Mouse (Mus musculus) midbrain, embryonic 14.5 days (tissue): Measurements from ENCODE around the gene Dscaml1. TPM values are rescaled to one million over a fixed set of nuclear protein-coding genes. Genes with fewer than 3 reads are reported as not detected.
A peak's percentile ranks its signal among the peaks of the same experiment; 100 is the strongest.

Source experiments
- ATAC-seq: fragments of 200-750 bp; cut with Nextera tagmentation; 2 replicates; pipeline ENCODE4 v1.8.0; 2017; ENCODE audit warnings: moderate number of reproducible peaks, moderate library complexity; ENCODE audit not compliant: low FRiP score, low TSS enrichment
- DNase-seq: peaks from one replicate; pipeline ENCODE4 v3.0.0-alpha.2; 2015
- H3K27ac ChIP-seq: fragments of 300-500 bp; sonication (generic); replicated peaks from 2 replicates; pipeline ENCODE4 v1.5.1; 2014; ENCODE audit warnings: mild to moderate bottlenecking, low read depth, low read length, moderate library complexity
- H3K27me3 ChIP-seq: fragments of 300-500 bp; sonication (generic); 2 replicates; pipeline ENCODE4 v1.6.1; 2014; ENCODE audit warnings: low read length, control low read depth, mixed read lengths; ENCODE audit not compliant: control insufficient read depth, insufficient read depth
- H3K36me3 ChIP-seq: fragments of 300-500 bp; sonication (generic); 2 replicates; pipeline ENCODE4 v1.6.1; 2014; ENCODE audit warnings: low read length, control low read depth; ENCODE audit not compliant: control insufficient read depth, insufficient read depth
- H3K4me1 ChIP-seq: fragments of 300-500 bp; sonication (generic); 2 replicates; pipeline ENCODE4 v1.6.1; 2014; ENCODE audit warnings: mild to moderate bottlenecking, antibody characterized with exemption, low read length, control low read depth; ENCODE audit not compliant: control insufficient read depth, insufficient read depth
- H3K4me2 ChIP-seq: fragments of 300-500 bp; sonication (generic); 2 replicates; pipeline ENCODE4 v1.6.1; 2014; ENCODE audit warnings: mild to moderate bottlenecking, low read length, moderate library complexity
- H3K4me3 ChIP-seq: fragments of 300-500 bp; sonication (generic); replicated peaks from 2 replicates; pipeline ENCODE4 v1.5.1; 2014; ENCODE audit warnings: low read depth, low read length
- H3K9ac ChIP-seq: fragments of 300-500 bp; sonication (generic); replicated peaks from 2 replicates; pipeline ENCODE4 v1.6.1; 2014; ENCODE audit warnings: mild to moderate bottlenecking, low read length, moderate library complexity
- H3K9me3 ChIP-seq: fragments of 300-500 bp; sonication (generic); 2 replicates; pipeline ENCODE4 v1.6.1; 2016; ENCODE audit warnings: low read length, control low read depth, mixed read lengths; ENCODE audit not compliant: control insufficient read depth
- WGBS: fragments of 180-500 bp; shearing (Covaris S2); extraction: QIAGEN DNeasy Blood & Tissue Kit; methylation state at CpG from one replicate; pipeline ENCODE4 v1.1.7; 2014; 5-methylcytosine and 5-hydroxymethylcytosine counted together
- polyA plus RNA-seq: library from polyadenylated mRNA; unstranded; fragments of >200 nt; fragmentation: Nextera tagmentation; extraction: Ambion mirVana; gene quantifications from 2 replicates; pipeline ENCODE4 v1.2.1, GENCODE M21; 2014

Gene Dscaml1
- polyA plus RNA-seq, 1 experiment from 2014 or later, result 14.8 TPM

DNA sequence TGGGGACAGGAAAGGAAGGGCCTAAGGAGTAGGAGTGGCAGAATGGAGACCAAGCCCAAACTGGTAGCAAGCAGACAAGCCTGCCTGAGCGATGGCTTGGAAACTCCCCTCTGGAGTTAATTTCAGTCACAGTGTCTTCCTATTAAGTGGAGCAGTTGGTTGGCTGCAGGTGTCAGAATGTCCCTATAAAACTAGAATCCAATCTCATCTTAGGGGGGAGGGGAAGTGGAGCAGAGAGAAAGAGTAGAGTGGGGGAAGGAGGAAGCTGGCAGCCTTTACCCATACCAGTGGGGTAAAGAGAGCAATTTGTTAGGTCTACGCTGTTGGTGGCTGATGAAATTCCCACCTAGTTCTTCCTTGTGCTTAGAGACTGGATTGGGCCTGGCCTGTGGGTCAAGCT is 164.6 kb downstream of the Dscaml1 start:
- ATAC-seq (no peak), DNase-seq (no peak)
- WGBS, result 85% methylated on average over 2 of the region's 2 CpGs
- H3K4me3 ChIP-seq, result no peak overlapping the region
- H3K4me1 ChIP-seq, result no peaks in the 10 kb centered on the region
- no peak overlapping the region for H3K27ac ChIP-seq
- no peaks in the 10 kb centered on the region for H3K36me3 ChIP-seq
- no peaks in the 10 kb centered on the region for H3K27me3 ChIP-seq
- H3K4me2 ChIP-seq, result no peak overlapping the region
- no peak overlapping the region for H3K9ac ChIP-seq
- H3K9me3 ChIP-seq, result no peaks in the 10 kb centered on the region

DNA sequence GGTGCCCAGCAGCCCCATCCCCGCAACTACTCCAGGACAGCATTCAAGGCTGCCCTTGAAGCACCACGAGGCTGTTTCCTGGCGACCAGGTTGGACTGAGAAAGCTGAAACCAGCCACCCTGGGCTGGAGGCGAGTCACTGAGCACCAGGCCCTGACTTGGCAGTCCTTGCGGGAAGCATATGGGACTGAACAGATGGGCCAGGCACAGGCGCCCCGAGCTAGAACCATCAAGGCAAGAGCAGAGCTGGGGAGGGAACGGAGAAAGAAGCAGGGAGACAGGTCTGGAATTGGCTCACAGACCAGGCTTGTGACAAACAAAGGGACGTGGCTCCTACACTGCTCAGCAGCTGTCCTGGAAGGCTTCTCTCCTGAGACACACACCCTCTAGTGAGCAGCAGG is 165.9 kb downstream of the Dscaml1 start:
- ATAC-seq (no peak), DNase-seq (no peak)
- no peaks in the 10 kb centered on the region for H3K27me3 ChIP-seq
- H3K4me3 ChIP-seq, result no peak overlapping the region
- WGBS, result 81% methylated on average over 9 of the region's 9 CpGs
- no peaks in the 10 kb centered on the region for H3K9me3 ChIP-seq
- no peak overlapping the region for H3K4me2 ChIP-seq
- H3K4me1 ChIP-seq, result no peaks in the 10 kb centered on the region
- H3K36me3 ChIP-seq, result no peaks in the 10 kb centered on the region
- no peak overlapping the region for H3K27ac ChIP-seq
- no peak overlapping the region for H3K9ac ChIP-seq

DNA sequence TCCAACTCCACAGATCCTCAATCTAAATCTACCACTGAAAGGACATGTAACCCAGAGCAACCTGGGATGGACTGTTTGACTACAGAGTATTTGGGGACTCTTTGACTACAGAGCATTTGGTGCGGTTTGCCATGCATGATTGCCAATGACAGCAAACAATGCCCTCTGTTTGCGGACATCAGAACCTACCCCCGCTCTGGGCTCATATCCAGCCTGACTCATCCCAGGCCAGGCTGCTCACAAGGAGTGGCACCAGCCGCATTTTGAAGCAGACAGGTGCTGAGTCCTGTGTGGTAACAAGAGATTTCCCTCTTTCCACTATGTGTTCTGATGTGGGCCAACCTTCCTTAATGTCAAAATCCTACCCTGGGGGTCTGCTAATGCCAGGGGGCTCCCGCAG is 171.7 kb downstream of the Dscaml1 start:
- Histone ChIP-seq H3K4me1 (no peaks in the 10 kb centered on the region), H3K27ac (no peak overlapping the region), H3K27me3 (no peaks in the 10 kb centered on the region), H3K4me2 (no peak overlapping the region), H3K4me3 (no peak overlapping the region), H3K9me3 (no peaks in the 10 kb centered on the region), H3K36me3 (no peaks in the 10 kb centered on the region), H3K9ac (no peak overlapping the region)
- ATAC-seq, result no peak
- DNase-seq, result no peak
- 53% methylated on average over 5 of the region's 5 CpGs for WGBS

DNA sequence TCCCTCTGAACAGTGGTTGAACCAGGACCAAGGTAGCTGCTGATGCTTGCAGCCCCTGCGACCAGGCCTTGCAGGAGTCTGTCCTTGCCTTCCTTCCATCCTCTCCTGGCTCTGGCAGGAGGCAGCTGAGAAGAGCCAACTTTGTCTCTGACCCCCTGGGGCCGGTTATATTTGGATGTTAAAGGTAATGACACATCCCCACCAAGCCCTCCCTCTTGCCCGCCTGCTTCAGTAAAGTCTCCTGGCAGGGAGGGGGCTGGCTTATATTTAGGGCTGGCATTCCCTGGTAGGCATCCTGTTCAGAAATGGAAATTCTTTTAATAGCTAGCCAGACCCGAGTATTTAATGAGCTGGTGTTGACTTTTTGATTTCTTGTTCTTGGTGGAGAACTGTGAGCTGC is 172.9 kb downstream of the Dscaml1 start:
- DNase-seq, result no peak
- no peaks in the 10 kb centered on the region for H3K36me3 ChIP-seq
- H3K9ac ChIP-seq, result no peak overlapping the region
- no peak for ATAC-seq
- H3K4me2 ChIP-seq, result no peak overlapping the region
- no peak overlapping the region for H3K4me3 ChIP-seq
- no peaks in the 10 kb centered on the region for H3K9me3 ChIP-seq
- 57% methylated on average over 4 of the region's 4 CpGs for WGBS
- no peaks in the 10 kb centered on the region for H3K27me3 ChIP-seq
- no peaks in the 10 kb centered on the region for H3K4me1 ChIP-seq
- no peak overlapping the region for H3K27ac ChIP-seq

DNA sequence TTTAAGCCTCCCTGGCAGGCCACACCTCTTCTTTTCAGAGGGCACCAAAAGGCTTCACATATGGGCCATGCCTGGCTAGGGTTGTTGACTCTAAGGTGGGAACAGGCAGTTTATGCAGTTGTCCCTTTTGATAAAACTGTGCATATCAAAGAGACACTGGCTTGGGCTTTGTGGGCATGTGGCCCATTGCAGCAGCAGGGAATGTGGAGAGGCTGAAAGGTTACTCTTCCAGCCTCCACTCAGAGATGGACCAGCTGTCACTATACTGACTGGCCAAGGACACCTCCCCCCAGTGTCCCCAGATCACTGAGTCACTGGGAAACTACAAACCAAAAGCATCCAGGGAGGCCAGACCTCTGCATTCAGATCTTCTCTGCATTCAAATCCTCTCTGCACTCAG is 180.9 kb downstream of the Dscaml1 start:
- Histone ChIP-seq H3K9me3 (no peaks in the 10 kb centered on the region), H3K27me3 (no peaks in the 10 kb centered on the region), H3K27ac (no peak overlapping the region), H3K9ac (no peak overlapping the region), H3K4me1 (peaks cover 15% of the 10 kb centered on the region), H3K36me3 (no peaks in the 10 kb centered on the region), H3K4me2 (no peak overlapping the region), H3K4me3 (no peak overlapping the region)
- ATAC-seq (no peak), DNase-seq (no peak)

DNA sequence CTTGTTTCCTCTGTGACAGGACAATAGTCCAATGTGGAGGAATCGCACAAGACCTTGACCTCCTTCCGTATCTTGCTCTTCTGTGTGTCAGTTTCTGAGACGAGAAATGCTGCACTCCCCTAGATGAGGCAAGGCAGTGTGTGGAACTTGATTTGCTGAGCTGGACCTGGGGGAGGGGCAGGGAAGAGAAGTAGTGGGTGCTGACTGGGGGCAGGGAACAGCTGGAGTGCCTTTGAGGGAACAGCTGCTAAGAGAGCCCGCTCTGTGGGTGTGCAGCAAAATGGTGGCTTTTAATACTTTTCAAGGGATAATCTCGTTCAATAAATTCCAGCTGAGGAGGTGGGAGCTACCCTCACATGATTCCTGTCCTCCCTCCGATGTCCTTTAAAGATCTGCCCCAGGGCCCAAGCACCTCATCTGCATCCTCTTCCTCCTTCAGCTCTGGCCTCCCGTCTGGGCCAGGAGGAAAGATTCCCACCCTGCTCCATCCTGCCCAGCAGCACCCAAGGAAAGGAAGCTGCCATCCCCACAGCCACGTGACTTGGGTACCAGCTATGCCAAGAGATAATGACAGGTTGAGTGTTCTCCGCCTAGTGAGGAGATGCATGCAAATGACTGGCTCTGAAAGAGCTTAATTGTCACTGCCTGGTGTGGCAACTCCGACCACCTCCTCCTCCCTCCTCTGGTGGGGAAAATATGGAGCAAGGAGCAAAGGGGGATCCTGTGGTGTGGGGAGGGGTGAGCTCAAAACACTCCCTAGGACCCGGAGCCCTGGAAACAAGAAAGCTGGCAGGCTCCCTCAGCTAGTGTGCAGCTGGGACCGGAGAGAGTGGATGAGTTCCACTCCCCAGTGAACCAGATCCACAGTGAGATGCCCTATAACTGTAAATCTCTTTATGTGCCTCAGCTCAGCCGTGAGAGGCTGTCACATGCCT is 181.9 kb downstream of the Dscaml1 start:
- peaks cover 15% of the 10 kb centered on the region for H3K4me1 ChIP-seq
- no peak overlapping the region for H3K4me2 ChIP-seq
- DNase-seq, result peak; percentile 66

DNA sequence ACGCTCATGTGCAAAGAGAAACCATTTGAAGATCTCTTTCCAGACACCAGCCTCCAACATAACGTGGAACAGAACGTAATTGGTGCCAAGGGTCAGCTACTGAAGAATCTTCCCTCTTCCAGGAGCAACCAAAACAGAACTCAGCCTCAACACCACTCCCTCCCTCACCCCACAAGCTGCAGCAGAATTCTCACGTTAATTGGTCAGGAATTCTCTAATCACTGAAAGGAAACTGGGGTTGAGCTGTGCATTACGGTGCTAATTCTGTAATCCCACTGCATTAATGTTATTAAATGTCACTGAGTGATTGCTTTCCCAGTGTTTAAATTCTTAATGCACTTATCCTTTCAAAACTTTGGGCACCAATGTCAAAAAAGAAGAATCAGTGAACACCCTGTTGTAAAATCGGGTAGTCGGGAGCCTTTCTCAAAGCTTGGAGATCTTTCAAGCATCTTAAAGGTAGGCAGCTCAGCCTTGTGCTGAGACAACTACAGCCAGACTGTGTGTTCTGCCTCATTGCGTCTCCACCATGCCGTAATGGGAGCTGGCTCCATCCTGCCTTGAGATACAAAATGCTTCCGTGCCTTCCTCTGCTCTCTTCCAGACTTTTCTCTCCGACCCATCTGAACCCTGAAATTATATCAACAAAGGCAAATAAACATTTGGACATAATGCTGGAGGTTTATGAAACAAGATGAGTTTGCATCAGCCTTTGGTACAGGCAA is 184.1 kb downstream of the Dscaml1 start:
- Histone ChIP-seq H3K4me3 (no peak overlapping the region), H3K36me3 (no peaks in the 10 kb centered on the region), H3K27ac (0 out of 2 replicates have a peak overlapping the region, but pooled peaks have one; percentile 14), H3K4me2 (no peak overlapping the region), H3K9ac (no peak overlapping the region), H3K9me3 (no peaks in the 10 kb centered on the region), H3K4me1 (peaks cover 20% of the 10 kb centered on the region), H3K27me3 (no peaks in the 10 kb centered on the region)
- no peak for DNase-seq
- 74% methylated on average over 11 of the region's 11 CpGs for WGBS
- ATAC-seq, result no peak

More for the DNA sequence above, 181.9 kb downstream of the Dscaml1 start:
- Histone ChIP-seq H3K27ac (peak overlapping the region; percentile 68), H3K27me3 (no peaks in the 10 kb centered on the region), H3K36me3 (no peaks in the 10 kb centered on the region), H3K9ac (no peak overlapping the region), H3K9me3 (no peaks in the 10 kb centered on the region), H3K4me3 (no peak overlapping the region)
- peak; percentile 63; the same call in 1 of the 2 replicates for ATAC-seq
- WGBS, result 22% methylated on average over 13 of the region's 13 CpGs

DNA sequence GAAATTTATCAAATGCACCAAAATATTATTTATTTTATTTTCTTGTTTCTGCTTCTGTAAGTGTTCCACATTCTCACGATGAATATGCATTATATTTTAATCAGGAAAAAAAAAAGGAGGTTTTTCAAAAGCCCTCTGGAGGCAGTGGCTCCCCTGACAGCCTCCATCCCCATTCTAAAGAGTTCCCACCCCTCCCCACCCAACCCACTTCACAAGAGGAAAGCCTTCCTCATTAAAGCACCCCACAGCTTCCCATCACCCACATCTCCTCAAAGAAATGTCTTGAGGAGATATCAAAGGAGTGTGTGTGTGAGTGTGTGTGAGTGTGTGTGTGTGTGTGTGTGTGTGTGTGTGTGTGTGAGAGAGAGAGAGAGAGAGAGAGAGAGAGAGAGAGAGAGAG is 188.2 kb downstream of the Dscaml1 start:
- 54% methylated on average over 1 of the region's 1 CpGs for WGBS
- Histone ChIP-seq H3K9ac (no peak overlapping the region), H3K36me3 (no peaks in the 10 kb centered on the region), H3K4me1 (peaks cover 33% of the 10 kb centered on the region), H3K27ac (no peak overlapping the region), H3K4me3 (no peak overlapping the region), H3K27me3 (no peaks in the 10 kb centered on the region), H3K4me2 (no peak overlapping the region), H3K9me3 (no peaks in the 10 kb centered on the region)
- DNase-seq (no peak), ATAC-seq (no peak)
